Mouse (Mus musculus) thymus, adult 2 months (tissue): ENCODE measurements around the gene Mrpl10. TPM values are rescaled to one million over a fixed set of nuclear protein-coding genes. Genes with fewer than 3 reads are reported as not detected.

ENCODE experiments used
- DNase-seq: peaks from one replicate; pipeline ENCODE4 v3.0.0; 2021
- H3K27ac ChIP-seq: fragments of 200-500 bp; 2 replicates; pipeline ENCODE4 v1.5.1; 2012; ENCODE audit warnings: low read length, control low read depth; ENCODE audit not compliant: control insufficient read depth, insufficient read depth
- H3K27me3 ChIP-seq: fragments of 200-500 bp; 2 replicates; pipeline ENCODE4 v1.6.1; 2012; ENCODE audit warnings: mild to moderate bottlenecking, low read length, moderate library complexity, mixed read lengths; ENCODE audit not compliant: control insufficient read depth, insufficient read depth
- H3K36me3 ChIP-seq: fragments of 200-500 bp; 2 replicates; pipeline ENCODE4 v1.6.1; 2012; ENCODE audit warnings: mild to moderate bottlenecking, low read length, moderate library complexity; ENCODE audit not compliant: control insufficient read depth, insufficient read depth
- H3K4me1 ChIP-seq: fragments of 200-500 bp; replicated peaks from 2 replicates; pipeline ENCODE4 v1.6.1; 2012; ENCODE audit warnings: low read length; ENCODE audit not compliant: control insufficient read depth, insufficient read depth
- H3K4me3 ChIP-seq: fragments of 200-500 bp; 2 replicates; pipeline ENCODE4 v1.5.1; 2012; ENCODE audit warnings: mild to moderate bottlenecking, low read length, control low read depth, moderate library complexity; ENCODE audit not compliant: control insufficient read depth, insufficient read depth
- CTCF ChIP-seq: fragments of 200-500 bp; IDR thresholded peaks from 2 replicates; pipeline ENCODE4 v1.5.1; 2012; ENCODE audit warnings: mild to moderate bottlenecking, control low read depth, low read length, moderate library complexity, borderline replicate concordance; ENCODE audit not compliant: control insufficient read depth, poor library complexity, insufficient read depth; ENCODE audit errors: extremely low read depth
- POLR2A ChIP-seq: fragments of 200-500 bp; IDR thresholded peaks from 2 replicates; pipeline ENCODE4 v1.6.1; 2012; ENCODE audit warnings: mild to moderate bottlenecking, low read length, control low read depth, moderate library complexity; ENCODE audit not compliant: control insufficient read depth, poor library complexity, insufficient read depth; ENCODE audit errors: extremely low read depth
- WGBS: fragments of 180-500 bp; shearing (Covaris S2); methylation state at CpG from one replicate; pipeline ENCODE4 v1.1.7; 2018; 5-methylcytosine and 5-hydroxymethylcytosine counted together
- polyA plus RNA-seq: library from polyadenylated mRNA; depleted of rRNA; stranded (reverse); fragments of >200 nt; gene quantifications from 2 replicates; pipeline ENCODE4 v1.2.3, GENCODE M21; 2012

Gene Mrpl10
- polyA plus RNA-seq, 1 experiment, result 90.1 TPM

DNA sequence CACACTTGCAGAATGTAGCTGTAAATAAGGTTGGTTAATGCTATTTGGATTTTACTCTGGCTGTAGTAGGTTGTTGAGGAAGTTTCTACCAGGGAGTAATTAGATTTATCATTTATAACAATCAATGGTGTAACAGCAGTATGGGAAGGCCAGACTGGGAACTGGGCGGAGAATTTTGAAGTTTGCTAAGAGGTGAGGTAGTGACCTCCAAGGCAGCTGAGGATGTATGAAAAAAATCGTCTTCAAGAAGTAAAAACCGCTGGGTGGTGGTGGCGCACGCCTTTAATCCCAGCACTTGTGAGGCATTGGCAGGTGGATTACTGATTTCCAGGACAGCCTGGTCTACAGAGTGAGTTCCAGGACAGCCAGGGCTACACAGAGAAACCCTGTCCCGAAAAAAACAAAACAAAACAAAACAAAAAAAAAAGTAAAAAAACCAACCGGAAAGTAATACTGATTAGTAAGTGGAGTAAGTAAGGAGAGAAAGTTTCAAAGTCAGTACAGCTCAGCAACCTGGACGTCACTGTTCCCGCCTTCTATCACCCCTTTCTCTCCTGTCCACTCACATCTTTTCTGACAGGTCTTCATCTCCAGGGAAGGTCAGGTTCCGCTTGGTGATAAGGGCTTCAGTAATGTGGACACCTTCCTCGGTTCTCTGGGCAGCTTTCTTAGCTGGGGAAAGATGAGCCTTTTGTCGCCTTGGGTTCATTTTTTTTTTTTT, 899 bp upstream of the Mrpl10 start:
- H3K27ac ChIP-seq, result no peak overlapping the region
- WGBS, result 38% methylated on average over 12 of the region's 12 CpGs
- no peaks in the 10 kb centered on the region for H3K27me3 ChIP-seq
- TF ChIP-seq POLR2A (no peak), CTCF (no peak)
- H3K4me3 ChIP-seq, result 0 out of 2 replicates have a peak overlapping the region, but pooled peaks have one; percentile 44
- DNase-seq, result no peak
- H3K36me3 ChIP-seq, result no peaks in the 10 kb centered on the region
- peaks cover 8% of the 10 kb centered on the region for H3K4me1 ChIP-seq

- H3K27me3 ChIP-seq, result no peaks in the 10 kb centered on the region
- no peak for DNase-seq
- 98% methylated on average over 8 of the region's 8 CpGs for WGBS
- H3K4me1 ChIP-seq, result peaks cover 9% of the 10 kb centered on the region
- no peak overlapping the region for H3K27ac ChIP-seq
- TF ChIP-seq CTCF (no peak), POLR2A (no peak)
- H3K36me3 ChIP-seq, result no peaks in the 10 kb centered on the region
- no peak overlapping the region for H3K4me3 ChIP-seq
Observed at GRCm38 (mm10) chr11:97044902-97045301, 3.5 kb downstream of the Mrpl10 start.

- Histone ChIP-seq H3K4me3 (no peak overlapping the region), H3K27ac (no peak overlapping the region), H3K36me3 (no peaks in the 10 kb centered on the region), H3K27me3 (no peaks in the 10 kb centered on the region), H3K4me1 (peaks cover 13% of the 10 kb centered on the region)
- peak; percentile 20 for DNase-seq
- no peak for TF ChIP-seq POLR2A
- no peak for TF ChIP-seq CTCF
- WGBS, result 93% methylated on average over 7 of the region's 7 CpGs
Observed at GRCm38 (mm10) chr11:97045861-97046260, 4.5 kb downstream of the Mrpl10 start.

GRCm38 (mm10) chr11:97048090-97048650, 6.8 kb downstream of the Mrpl10 start:
- H3K27ac ChIP-seq, result no peak overlapping the region
- H3K27me3 ChIP-seq, result no peaks in the 10 kb centered on the region
- no peak overlapping the region for H3K4me3 ChIP-seq
- no peak for DNase-seq
- no peaks in the 10 kb centered on the region for H3K36me3 ChIP-seq
- 92% methylated on average over 8 of the region's 8 CpGs for WGBS
- H3K4me1 ChIP-seq, result peaks cover 24% of the 10 kb centered on the region
- no peak for TF ChIP-seq CTCF
- TF ChIP-seq POLR2A, result no peak

- Histone ChIP-seq H3K27me3 (no peaks in the 10 kb centered on the region), H3K4me1 (peaks cover 24% of the 10 kb centered on the region), H3K27ac (no peak overlapping the region), H3K4me3 (no peak overlapping the region), H3K36me3 (peaks cover 11% of the 10 kb centered on the region)
- WGBS, result 93% methylated on average over 6 of the region's 6 CpGs
- DNase-seq, result no peak
- no peak for TF ChIP-seq POLR2A
- no peak for TF ChIP-seq CTCF
Observed at GRCm38 (mm10) chr11:97049492-97050085, 8.2 kb downstream of the Mrpl10 start.

DNA sequence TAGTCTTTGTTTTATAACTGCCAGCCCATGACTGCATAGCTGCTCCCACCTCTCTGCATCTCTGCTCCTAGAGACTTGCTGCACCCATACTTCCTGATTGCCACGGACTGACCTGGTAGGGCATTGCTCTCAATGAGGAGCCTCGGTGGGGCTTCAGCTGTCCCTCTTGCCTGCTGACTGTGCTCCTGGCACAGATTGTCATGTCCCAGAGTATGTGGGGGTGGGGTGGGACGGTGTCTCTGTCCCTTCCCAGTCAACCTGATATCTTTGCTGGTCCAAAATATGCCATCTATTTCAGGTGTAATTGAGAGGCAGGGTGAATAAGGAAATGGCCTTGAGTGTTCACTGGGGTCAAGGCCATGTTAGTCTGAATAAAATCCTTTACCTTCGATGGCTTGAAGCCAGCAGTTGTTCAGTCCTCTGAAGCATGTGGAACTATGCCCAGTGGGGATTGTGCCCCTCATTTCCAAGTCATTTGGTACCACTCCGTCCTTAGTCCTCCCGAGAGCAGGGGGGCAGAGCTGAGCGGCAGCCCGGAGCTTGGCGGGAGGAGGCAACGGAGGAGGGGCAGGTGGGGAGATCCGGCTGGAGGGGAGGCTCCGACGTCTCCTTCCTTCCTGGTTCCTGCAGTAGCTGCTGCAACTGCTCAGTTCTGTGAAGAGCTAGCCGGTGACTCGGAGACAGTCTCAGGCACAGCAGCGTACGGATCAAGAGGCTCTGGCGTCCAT, 9.0 kb downstream of the Mrpl10 start, which contains the start of gene Osbpl7:
Gene Osbpl7 (plus strand): TSS at position 413 of the 728 bp plus-strand sequence.
- Histone ChIP-seq H3K4me3 (peak within 1 kb of the TSS; percentile 67), H3K27ac (0 out of 2 replicates have a peak within 1 kb of the TSS, but pooled peaks have one; percentile 27), H3K4me1 (peaks cover 24% of the 10 kb centered on the region), H3K27me3 (no peaks in the 10 kb centered on the region), H3K36me3 (peaks cover 19% of the 10 kb centered on the region)
- peak; percentile 87 for DNase-seq
- 2% methylated on average over 18 of the region's 18 CpGs for WGBS
- TF ChIP-seq CTCF (peak; percentile 69; the same call in 1 of the 2 replicates), POLR2A (peak; percentile 58; the same call in 1 of the 2 replicates)
